Mouse (Mus musculus) left cerebral cortex, postnatal 10 days (tissue): Measurements from ENCODE around the gene Olfr535. TPM values are rescaled to one million over a fixed set of nuclear protein-coding genes. Genes with fewer than 3 reads are reported as not detected.
"Not testable (repeated sequence)": the region's sequence is repeated elsewhere in the genome, so short reads cannot be mapped to it uniquely, and the experiment has no call there.

ENCODE experiments used
- DNase-seq, 2 experiments: peaks; one replicate each; pipeline ENCODE4 v3.0.0; 2021 to 2022; ENCODE audit warnings: low spot score in 2 of 2, mixed read lengths in 1 of 2; ENCODE audit errors: extremely low spot score in 1 of 2
- intact Hi-C: fragments of 180-260 bp; cut with DNase I; formaldehyde crosslinking; loops from one replicate; pipeline ENCODE4 v1.15.1; 2025
- total RNA-seq, 2 experiments: library from RNA; stranded (reverse); gene quantifications; 2 replicates each; pipeline ENCODE4 v1.2.3; 2021

Olfr535 gene
- not detected for total RNA-seq

DNA sequence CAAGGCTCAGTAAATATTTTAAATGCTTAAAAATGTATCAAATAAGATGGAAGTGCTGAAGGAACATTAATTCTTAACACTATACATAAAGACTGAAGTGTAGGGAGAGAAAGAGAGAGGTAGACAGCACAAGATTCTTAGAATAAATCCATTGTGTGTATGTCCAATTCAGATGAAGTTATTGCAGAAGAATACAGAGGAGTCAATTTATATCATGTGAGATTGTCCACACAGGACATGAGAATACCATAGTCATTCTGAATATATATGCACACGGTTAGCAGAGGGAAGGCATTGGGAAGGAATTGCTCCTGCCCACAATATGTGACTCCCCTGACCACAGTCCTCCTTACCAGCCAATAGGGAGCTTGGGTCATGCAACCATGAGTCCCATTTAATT, at the start of gene Olfr535:
TSS of gene Olfr535 (plus strand) at position 301 of the 400 bp plus-strand sequence.
- intact Hi-C loops: no loop called here
- DNase-seq: no peak

DNA sequence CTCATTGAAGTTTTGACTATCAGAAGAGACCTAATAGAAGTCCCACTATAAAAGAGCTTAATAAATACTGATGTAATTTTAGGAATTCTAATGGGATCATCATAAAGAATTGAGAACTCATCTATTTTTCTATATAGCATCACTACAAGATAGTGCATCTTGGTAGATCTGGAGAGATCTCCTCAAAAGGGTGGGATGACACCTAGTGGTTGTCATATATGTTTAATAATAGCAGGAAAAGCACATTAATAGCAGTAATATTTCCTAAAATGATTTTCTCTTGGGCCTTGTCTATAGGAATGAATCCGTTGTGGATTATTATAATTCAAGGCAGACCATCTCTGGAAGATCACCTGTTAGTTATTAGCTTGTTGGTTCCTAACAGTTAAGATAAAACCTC, 40.9 kb upstream of the Olfr535 start:
- intact Hi-C loops: no loop called here
- no peak for DNase-seq

DNA sequence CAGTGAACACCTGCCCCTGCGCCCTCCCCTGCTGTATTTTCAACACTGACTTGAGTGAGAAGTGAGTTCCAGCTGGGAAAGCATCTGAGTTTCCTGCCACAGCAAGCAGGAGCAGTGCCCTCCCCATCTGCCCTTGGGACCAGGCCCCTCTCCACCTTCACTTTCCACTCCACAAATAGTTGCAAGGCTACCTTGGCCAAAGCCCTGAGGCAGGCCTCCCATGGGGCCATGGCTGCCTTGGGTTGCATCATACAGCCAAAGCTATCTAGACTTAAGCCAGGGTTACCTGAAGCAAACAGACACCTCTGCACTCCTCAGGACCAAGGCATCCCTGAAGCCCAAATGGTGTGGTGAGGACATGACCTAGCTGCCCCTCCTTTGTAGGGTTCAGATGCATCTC, 20.9 kb upstream of the Olfr535 start, which contains the start of gene Olfr533:
TSS of gene Olfr533 (plus strand) at position 301 of the 400 bp plus-strand sequence.
- not testable (repeated sequence) for DNase-seq

DNA sequence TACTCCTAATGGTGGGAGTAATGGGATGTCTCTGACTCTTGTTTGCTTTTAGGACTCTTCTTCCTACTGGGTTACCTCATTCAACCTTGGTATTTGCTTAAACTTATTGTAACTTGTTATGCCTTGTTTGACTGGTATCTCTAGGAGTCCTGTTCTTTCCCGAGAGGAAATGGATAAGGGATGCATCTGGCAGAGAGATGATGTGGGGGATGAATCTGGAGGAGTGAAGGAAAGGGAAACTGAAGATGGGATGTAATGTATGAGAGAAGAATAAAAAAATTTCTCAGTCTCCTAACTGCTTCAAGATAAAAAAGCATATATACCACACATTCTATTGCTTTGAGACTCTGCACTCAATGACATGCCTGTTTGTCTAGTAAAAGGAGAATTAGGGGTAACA, 6.1 kb upstream of the Olfr535 start:
- no peak for DNase-seq
- intact Hi-C loops: no loop called here

More for the DNA sequence above, 20.9 kb upstream of the Olfr535 start, which contains the start of gene Olfr533:
- intact Hi-C loops: not testable (repeated sequence)

DNA sequence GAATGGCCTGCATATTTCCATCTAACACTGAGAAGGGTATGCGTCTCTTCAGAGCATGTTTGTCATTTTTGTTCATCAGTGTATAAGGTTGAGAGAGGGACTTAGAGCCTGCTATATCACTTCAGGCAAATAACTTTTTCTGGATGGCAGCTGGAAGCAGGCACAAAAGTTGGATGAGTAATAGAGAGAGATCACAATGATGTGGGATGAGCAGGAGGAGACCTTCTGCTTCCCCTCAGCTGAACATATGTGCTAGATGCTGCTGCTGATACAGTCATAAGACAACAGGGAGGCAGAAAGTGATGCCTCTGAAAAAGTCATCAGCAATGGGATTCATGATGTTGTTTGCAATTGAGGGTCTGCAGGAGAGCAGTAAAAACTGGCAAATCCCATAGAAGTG, 5.3 kb upstream of the Olfr535 start:
- peak in 1 of 2 experiments; percentile 5 for DNase-seq
- intact Hi-C loops: no loop called here

DNA sequence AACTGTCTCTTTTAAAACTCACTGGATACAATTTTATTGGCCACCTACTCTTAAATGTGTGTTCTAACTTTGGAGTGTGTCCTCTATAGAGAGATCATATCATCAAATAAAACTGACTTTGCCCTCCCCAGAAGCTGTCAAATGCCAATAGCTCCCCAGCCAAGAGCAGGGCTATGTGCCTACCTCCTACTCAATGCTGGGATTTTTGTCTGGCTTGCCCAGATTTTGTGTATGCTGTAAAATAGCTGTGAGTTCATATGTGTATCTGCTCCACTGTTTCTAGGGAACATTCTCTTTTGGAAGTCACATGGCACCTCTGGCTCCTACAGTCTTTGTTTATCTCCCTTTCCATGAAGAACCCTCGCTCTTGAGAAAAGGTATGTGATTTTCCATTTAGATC, 5.0 kb downstream of the Olfr535 start:
- intact Hi-C loops: no loop called here
- no peak for DNase-seq

DNA sequence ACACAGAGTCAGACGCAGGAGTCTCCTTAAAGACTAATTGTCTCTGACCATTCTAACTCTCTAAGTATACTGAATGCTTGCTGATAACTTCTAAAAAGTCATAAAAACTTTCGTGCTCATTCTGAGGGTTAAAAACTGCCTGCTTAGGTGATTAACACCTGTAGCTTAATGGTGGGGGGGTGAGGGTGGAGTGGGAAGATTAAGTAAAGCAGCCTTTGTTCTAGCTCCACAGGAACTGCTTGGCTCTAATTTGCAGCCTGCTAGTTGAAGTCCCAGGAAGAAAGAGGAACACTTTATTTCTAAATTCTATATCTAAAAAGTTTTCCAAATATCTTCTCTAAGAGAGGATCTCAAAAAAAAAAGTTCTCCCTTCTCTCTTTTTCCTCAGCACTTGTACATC, 10.2 kb downstream of the Olfr535 start:
- intact Hi-C loops: no loop called here
- no peak for DNase-seq

DNA sequence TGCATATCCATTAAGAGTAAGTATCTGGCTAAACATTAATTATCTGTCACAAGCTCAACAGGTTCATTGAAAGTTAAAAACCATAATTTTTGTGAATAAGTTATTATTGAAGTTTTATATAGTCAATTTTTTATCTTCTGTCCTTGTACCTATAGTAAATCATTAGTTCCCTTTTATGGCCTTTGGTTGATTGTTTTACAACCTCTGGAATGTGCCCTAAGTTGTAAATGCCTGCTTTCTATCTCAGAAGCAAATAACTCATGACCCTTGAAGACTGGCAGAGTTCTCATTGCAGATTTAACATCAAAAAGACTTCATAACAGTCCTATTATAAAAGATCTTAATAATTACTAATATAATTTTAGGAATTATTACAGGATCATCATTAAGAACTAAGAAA, 10.7 kb downstream of the Olfr535 start:
- intact Hi-C loops: no loop called here

DNA sequence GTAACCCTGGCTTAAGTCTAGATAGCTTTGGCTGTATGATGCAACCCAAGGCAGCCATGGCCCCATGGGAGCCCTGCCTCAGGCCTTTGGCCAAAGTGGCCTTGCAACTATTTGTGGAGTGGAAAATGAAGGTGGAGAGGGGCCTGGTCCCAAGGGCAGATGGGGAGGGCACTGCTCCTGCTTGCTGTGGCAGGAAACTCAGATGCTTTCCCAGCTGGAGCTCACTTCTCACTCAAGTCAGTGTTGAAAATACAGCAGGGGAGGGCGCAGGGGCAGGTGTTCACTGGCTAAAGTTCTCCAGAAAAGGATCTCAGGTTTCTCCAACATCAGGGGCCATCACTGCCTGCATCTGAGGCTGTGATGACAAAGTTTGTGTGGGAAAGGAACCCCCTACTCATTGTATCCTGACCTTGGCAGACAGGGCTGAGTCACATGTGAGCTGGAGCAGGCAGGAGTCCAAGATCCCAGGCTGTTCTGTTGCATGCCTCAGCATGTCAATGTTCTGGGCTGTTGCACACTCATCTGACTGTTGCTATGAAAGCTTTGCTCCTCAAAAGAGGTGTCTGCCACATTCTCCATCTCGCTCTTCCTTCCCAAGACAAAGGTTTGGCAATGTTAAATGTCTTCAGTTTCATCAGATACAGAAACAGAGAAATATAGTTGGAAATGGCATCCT, 23.5 kb downstream of the Olfr535 start, which contains the start of gene Olfr536:
TSS of gene Olfr536 (minus strand) at position 51 of the 676 bp plus-strand sequence.
- DNase-seq: peak; percentile 1 to 21
- intact Hi-C loops: not testable (repeated sequence)

More for the DNA sequence above, 10.7 kb downstream of the Olfr535 start:
- DNase-seq: no peak

DNA sequence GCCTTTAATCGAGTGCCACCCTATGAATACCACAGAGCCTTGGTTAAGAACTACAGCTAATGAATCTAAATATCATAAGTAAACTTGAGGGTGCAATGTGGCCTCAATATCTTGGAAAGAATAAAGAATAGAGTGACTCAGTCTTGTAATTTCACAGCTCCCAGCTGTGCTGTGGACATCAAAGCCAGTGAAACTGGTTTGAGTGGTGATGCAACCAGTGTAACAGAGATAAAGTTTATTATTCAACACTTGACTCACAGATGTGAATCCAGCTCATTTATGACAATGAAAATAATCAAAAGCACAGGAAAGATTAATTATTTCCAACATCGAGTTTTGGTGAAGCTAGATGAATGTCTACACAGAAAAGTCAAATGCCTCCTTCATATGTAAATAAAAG, 55.7 kb downstream of the Olfr535 start:
- intact Hi-C loops: no loop called here
- no peak for DNase-seq

Other genes with a start within 250 kb of the Olfr535 start
- under 1 TPM in 1 of 2 experiments, not detected in 1; 0.06 TPM for gene 5830411N06Rik, start 236.9 kb upstream of the Olfr535 start, total RNA-seq
- gene Olfr525, start 163.4 kb upstream of the Olfr535 start, total RNA-seq: not detected
- gene Olfr527, start 150.2 kb upstream of the Olfr535 start, total RNA-seq: not detected
- gene Olfr60, start 122.5 kb upstream of the Olfr535 start, total RNA-seq: not detected
- not detected for gene Olfr530, start 107.9 kb upstream of the Olfr535 start, total RNA-seq
- not detected for gene Olfr531, start 81.3 kb upstream of the Olfr535 start, total RNA-seq
- gene Olfr532, start 62.6 kb upstream of the Olfr535 start, total RNA-seq: not detected
- gene Olfr533, start 20.8 kb upstream of the Olfr535 start, total RNA-seq: not detected
- gene Olfr536, start 23.2 kb downstream of the Olfr535 start, total RNA-seq: not detected
- gene Olfr538, start 83.7 kb downstream of the Olfr535 start, total RNA-seq: not detected
- under 1 TPM; 0.04 to 0.06 TPM for gene Olfr46, start 117.1 kb downstream of the Olfr535 start, total RNA-seq
- not detected for gene Olfr61, start 144.8 kb downstream of the Olfr535 start, total RNA-seq
- gene Olfr53, start 162.2 kb downstream of the Olfr535 start, total RNA-seq: not detected
- gene Olfr539, start 175.7 kb downstream of the Olfr535 start, total RNA-seq: under 1 TPM; 0.04 to 0.06 TPM
- under 1 TPM in 1 of 2 experiments, not detected in 1; 0.10 TPM for gene Olfr45, start 197.7 kb downstream of the Olfr535 start, total RNA-seq
- not detected for gene Olfr541, start 213.1 kb downstream of the Olfr535 start, total RNA-seq